Mouse (Mus musculus) intestine, embryonic 14.5 days (tissue): Measurements from ENCODE around the gene Cbfa2t2. TPM values are rescaled to one million over a fixed set of nuclear protein-coding genes. Genes with fewer than 3 reads are reported as not detected.
A peak's percentile ranks its signal among the peaks of the same experiment; 100 is the strongest.

Source experiments
- ATAC-seq: fragments of 200-750 bp; cut with Nextera tagmentation; replicated peaks from 2 replicates; pipeline ENCODE4 v1.8.0; 2017; ENCODE audit warnings: low read depth, moderate number of reproducible peaks, moderate TSS enrichment, moderate library complexity; ENCODE audit not compliant: low FRiP score, low TSS enrichment
- DNase-seq: peaks from one replicate; pipeline ENCODE4 v3.0.0-alpha.2; 2018; ENCODE audit warnings: low spot score
- H3K27ac ChIP-seq: fragments of 300-500 bp; sonication (generic); 2 replicates; pipeline ENCODE4 v1.5.1; 2014; ENCODE audit warnings: low read depth, mild to moderate bottlenecking, control low read depth
- H3K27me3 ChIP-seq: fragments of 300-500 bp; sonication (generic); replicated peaks from 2 replicates; pipeline ENCODE4 v1.6.1; 2014; ENCODE audit warnings: low read length, control low read depth; ENCODE audit not compliant: control insufficient read depth, insufficient read depth
- H3K36me3 ChIP-seq: fragments of 300-500 bp; sonication (generic); 2 replicates; pipeline ENCODE4 v1.6.1; 2014; ENCODE audit warnings: low read length, control low read depth; ENCODE audit not compliant: control insufficient read depth, insufficient read depth
- H3K4me1 ChIP-seq: fragments of 300-500 bp; sonication (generic); replicated peaks from 2 replicates; pipeline ENCODE4 v1.6.1; 2014; ENCODE audit warnings: low read length, control low read depth, mixed read lengths; ENCODE audit not compliant: control insufficient read depth, insufficient read depth
- H3K4me2 ChIP-seq: fragments of 300-500 bp; sonication (generic); 2 replicates; pipeline ENCODE4 v1.6.1; 2014; ENCODE audit warnings: low read length
- H3K4me3 ChIP-seq: fragments of 300-500 bp; sonication (generic); 2 replicates; pipeline ENCODE4 v1.5.1; 2014; ENCODE audit warnings: low read depth, low read length, control low read depth, mixed read lengths
- H3K9ac ChIP-seq: fragments of 300-500 bp; sonication (generic); 2 replicates; pipeline ENCODE4 v1.6.1; 2014; ENCODE audit warnings: mild to moderate bottlenecking, low read length
- H3K9me3 ChIP-seq: fragments of 300-500 bp; sonication (generic); 2 replicates; pipeline ENCODE4 v1.6.1; 2016; ENCODE audit warnings: low read length, control low read depth; ENCODE audit not compliant: control insufficient read depth
- WGBS: fragments of 180-500 bp; shearing (Covaris S2); extraction: QIAGEN DNeasy Blood & Tissue Kit; methylation state at CpG from one replicate; pipeline ENCODE4 v1.1.7; 2014; 5-methylcytosine and 5-hydroxymethylcytosine counted together
- polyA plus RNA-seq: library from polyadenylated mRNA; unstranded; fragments of >200 nt; fragmentation: Nextera tagmentation; extraction: Ambion mirVana; gene quantifications from 2 replicates; pipeline ENCODE4 v1.2.1, GENCODE M21; 2014

The Cbfa2t2 gene
- polyA plus RNA-seq, 1 experiment from 2014 or later: 33.6 TPM

GRCm38 (mm10) chr2:154419631-154420515 is 16.4 kb upstream of the Cbfa2t2 start:
- Histone ChIP-seq H3K27ac (no peak overlapping the region), H3K36me3 (no peaks in the 10 kb centered on the region), H3K4me2 (no peak overlapping the region), H3K27me3 (no peaks in the 10 kb centered on the region), H3K9me3 (no peaks in the 10 kb centered on the region), H3K4me3 (no peak overlapping the region), H3K4me1 (no peaks in the 10 kb centered on the region), H3K9ac (no peak overlapping the region)
- WGBS: 81% methylated on average over 9 of the region's 9 CpGs
- no peak for DNase-seq
- ATAC-seq: no peak

DNA sequence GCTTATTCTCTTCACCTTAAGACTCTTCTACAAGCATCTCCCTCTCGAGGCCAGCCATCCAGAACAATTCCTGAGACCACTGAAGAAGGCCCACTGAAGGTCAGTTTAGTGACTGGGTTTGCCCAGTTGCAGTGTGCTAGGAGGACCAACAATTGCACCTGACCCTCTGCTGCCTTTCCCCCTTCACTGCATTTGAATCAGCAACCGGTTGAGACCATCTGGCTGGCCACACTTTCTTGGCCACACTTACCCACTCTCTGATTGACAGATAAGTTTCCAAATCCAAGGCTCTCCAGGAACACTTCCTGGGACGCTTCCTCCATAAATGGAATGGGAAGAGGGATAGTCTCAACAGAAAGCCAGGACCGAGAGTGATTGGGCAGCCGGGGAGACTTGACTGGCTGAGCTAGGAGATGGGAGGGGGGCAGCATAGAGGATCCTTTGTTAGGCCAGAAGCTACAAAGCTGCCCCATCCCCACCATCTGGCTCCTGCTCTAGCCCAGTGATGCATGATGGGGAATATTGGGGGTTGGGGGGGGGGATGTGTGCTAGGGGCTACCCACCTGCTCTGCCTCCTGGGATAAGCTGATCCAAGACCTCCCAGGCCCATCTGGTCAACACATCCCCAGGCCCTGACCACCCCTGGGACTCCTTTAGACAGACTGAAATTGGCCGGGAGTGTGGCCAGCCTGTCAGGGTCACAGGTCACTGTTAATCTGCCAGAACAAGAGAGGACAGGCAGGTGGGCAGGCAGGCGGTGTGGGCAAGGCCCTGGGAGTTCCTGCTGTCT is 15.1 kb upstream of the Cbfa2t2 start:
- Histone ChIP-seq H3K9me3 (0 out of 2 replicates have a peak, but pooled peaks cover 4% of the 10 kb centered on the region), H3K36me3 (no peaks in the 10 kb centered on the region), H3K27ac (no peak overlapping the region), H3K4me2 (no peak overlapping the region), H3K4me3 (no peak overlapping the region), H3K9ac (no peak overlapping the region), H3K27me3 (no peaks in the 10 kb centered on the region), H3K4me1 (no peaks in the 10 kb centered on the region)
- peak; percentile 53 for ATAC-seq
- DNase-seq: no peak
- WGBS: 47% methylated on average over 7 of the region's 7 CpGs

GRCm38 (mm10) chr2:154422181-154422580 is 14.1 kb upstream of the Cbfa2t2 start:
- no peaks in the 10 kb centered on the region for H3K36me3 ChIP-seq
- 81% methylated on average over 5 of the region's 5 CpGs for WGBS
- no peak for DNase-seq
- H3K4me1 ChIP-seq: peaks cover 5% of the 10 kb centered on the region; the same call in 1 of the 2 replicates
- H3K9ac ChIP-seq: no peak overlapping the region
- no peak overlapping the region for H3K4me2 ChIP-seq
- H3K9me3 ChIP-seq: 0 out of 2 replicates have a peak, but pooled peaks cover 4% of the 10 kb centered on the region
- ATAC-seq: no peak
- no peak overlapping the region for H3K27ac ChIP-seq
- no peaks in the 10 kb centered on the region for H3K27me3 ChIP-seq
- H3K4me3 ChIP-seq: no peak overlapping the region

- no peak overlapping the region for H3K4me2 ChIP-seq
- DNase-seq (no peak), ATAC-seq (no peak)
- H3K4me3 ChIP-seq: no peak overlapping the region
- peaks cover 9% of the 10 kb centered on the region for H3K4me1 ChIP-seq
- WGBS: 90% methylated on average over 2 of the region's 2 CpGs
- H3K27me3 ChIP-seq: no peaks in the 10 kb centered on the region
- H3K9me3 ChIP-seq: 0 out of 2 replicates have a peak, but pooled peaks cover 4% of the 10 kb centered on the region
- no peak overlapping the region for H3K9ac ChIP-seq
- no peaks in the 10 kb centered on the region for H3K36me3 ChIP-seq
- no peak overlapping the region for H3K27ac ChIP-seq
These were observed 12.7 kb upstream of the Cbfa2t2 start for GRCm38 (mm10) chr2:154423548-154423947.

DNA sequence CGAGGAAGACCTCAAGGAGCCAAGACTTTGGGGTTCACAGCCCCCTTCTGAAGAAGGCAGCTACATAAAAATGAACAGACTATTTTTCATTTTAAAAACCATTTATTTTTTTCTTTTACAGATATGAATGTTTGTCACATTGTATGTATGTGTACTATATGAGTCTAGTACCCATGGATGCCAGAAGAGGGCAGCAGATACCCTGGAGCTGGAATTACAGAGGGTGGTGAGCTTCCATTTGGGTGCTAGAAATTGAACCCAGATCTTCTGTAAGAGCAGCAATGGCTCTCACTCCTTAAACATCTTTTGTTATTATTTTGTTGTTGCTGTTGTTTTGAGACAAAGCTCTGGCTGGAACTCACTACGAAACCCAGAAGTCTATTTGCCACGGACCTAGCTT is 10.8 kb upstream of the Cbfa2t2 start:
- Histone ChIP-seq H3K36me3 (no peaks in the 10 kb centered on the region), H3K4me2 (no peak overlapping the region), H3K4me1 (peaks cover 9% of the 10 kb centered on the region), H3K27ac (no peak overlapping the region), H3K27me3 (no peaks in the 10 kb centered on the region), H3K4me3 (no peak overlapping the region), H3K9ac (no peak overlapping the region), H3K9me3 (0 out of 2 replicates have a peak, but pooled peaks cover 4% of the 10 kb centered on the region)
- no peak for DNase-seq
- no peak for ATAC-seq
- WGBS: 81% methylated on average over 3 of the region's 3 CpGs

DNA sequence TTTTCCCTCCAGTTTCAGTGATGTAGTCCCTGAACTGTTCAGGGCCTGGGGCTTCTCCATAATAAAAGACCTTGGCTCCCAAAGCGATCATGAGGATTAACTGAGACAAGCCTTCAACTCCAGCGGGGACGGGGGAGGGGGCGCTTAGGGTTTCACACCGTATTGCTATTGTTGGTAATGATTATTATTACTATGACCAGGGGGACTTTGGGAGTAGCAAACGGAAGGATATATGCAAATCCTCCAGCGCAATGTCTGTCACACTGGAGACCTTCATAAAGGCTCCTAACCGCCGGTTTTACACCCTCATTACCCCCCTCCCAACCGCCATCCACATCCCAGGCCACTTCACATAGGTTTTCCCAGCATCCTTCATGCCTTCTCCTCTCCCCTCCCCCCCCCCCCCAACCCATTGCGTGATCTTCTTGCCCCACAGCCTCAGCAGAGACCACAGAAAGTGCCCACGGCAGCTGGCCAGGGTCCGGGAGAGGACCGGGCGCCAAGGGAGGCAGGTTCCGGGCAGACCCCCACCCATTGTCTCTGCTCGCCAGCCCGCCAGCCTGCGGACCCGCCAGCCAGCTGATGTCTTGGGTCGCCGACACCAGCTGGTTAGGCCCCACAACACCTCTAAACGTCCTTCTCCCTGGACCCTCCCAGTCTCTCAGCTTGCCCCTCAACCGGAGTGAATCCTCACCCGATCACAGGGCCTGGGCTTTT is 9.9 kb upstream of the Cbfa2t2 start:
- Histone ChIP-seq H3K36me3 (no peaks in the 10 kb centered on the region), H3K27me3 (no peaks in the 10 kb centered on the region), H3K9me3 (0 out of 2 replicates have a peak, but pooled peaks cover 4% of the 10 kb centered on the region), H3K27ac (no peak overlapping the region), H3K4me1 (peaks cover 9% of the 10 kb centered on the region), H3K4me3 (peak overlapping the region; percentile 32), H3K9ac (peak overlapping the region; percentile 41), H3K4me2 (peak overlapping the region; percentile 53)
- 9% methylated on average over 25 of the region's 25 CpGs for WGBS
- ATAC-seq: no peak
- DNase-seq: no peak

- no peaks in the 10 kb centered on the region for H3K36me3 ChIP-seq
- DNase-seq (no peak), ATAC-seq (peak; percentile 46; the same call in 1 of the 2 replicates)
- H3K4me1 ChIP-seq: peaks cover 9% of the 10 kb centered on the region
- peak overlapping the region; percentile 41 for H3K9ac ChIP-seq
- peak overlapping the region; percentile 32 for H3K4me3 ChIP-seq
- no peaks in the 10 kb centered on the region for H3K27me3 ChIP-seq
- 52% methylated on average over 11 of the region's 11 CpGs for WGBS
- H3K4me2 ChIP-seq: peak overlapping the region; percentile 53
- H3K27ac ChIP-seq: peak overlapping the region; percentile 44; the same call in 1 of the 2 replicates
- 0 out of 2 replicates have a peak, but pooled peaks cover 4% of the 10 kb centered on the region for H3K9me3 ChIP-seq
These were observed 9.1 kb upstream of the Cbfa2t2 start for GRCm38 (mm10) chr2:154426905-154427852.
